Mouse (Mus musculus) cerebral cortex, adult 2 months (tissue): ENCODE measurements around the gene Fabp1.

ENCODE experiments used
- WGBS: fragments of 180-500 bp; shearing (Covaris S2); methylation state at CpG from one replicate; pipeline ENCODE4 v1.1.7; 2018; 5-methylcytosine and 5-hydroxymethylcytosine counted together

The Fabp1 gene

DNA sequence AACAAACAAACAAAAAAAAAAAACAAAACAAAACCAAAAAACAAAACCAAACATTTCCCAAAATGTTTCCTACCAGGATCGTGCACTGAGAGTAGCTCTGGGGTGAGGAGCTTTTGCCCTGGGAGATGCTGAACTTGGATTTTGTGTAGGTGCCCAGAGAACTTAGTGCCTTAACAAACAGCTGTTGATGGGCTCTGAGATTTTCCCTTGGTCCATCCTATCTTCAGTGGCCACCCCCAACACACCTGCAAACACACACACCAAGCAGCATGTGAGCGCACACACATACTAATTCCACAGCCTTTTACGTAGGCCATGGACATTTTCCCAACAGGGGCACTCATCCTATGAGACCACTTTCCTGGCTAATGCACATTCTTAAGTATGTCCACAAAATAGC lies 12.8 kb downstream of the Fabp1 start:
- WGBS, result over 99% methylated on average over 3 of the region's 3 CpGs

GRCm38 (mm10) chr6:71221501-71221900 lies 21.9 kb downstream of the Fabp1 start:
- 88% methylated on average over 4 of the region's 4 CpGs for WGBS

GRCm38 (mm10) chr6:71224184-71224943 lies 24.7 kb downstream of the Fabp1 start:
- whole genome bisulfite sequencing, result 73% methylated on average over 3 of the region's 3 CpGs

DNA sequence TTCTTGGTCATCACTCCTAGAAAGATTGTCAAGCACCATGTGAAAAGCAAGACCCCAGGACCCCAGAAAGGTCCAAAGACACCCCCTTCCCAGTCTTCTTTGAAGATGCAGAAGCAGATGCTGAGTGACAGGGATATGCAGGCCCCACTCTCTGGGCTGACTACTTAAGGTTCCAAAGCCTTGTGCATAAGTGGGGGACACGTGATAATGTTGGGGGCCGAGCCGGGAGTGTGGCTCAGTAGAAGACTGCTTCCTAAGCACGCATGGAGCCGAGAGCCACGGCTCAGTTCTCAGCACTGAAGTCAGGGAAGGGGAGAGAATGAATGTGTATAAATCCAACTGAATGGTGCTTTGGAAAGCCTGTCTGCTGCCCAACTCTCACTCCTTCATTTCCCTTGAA lies 26.9 kb downstream of the Fabp1 start:
- 63% methylated on average over 6 of the region's 6 CpGs for WGBS

GRCm38 (mm10) chr6:71227157-71227770 lies 27.6 kb downstream of the Fabp1 start:
- WGBS, result 34% methylated on average over 7 of the region's 7 CpGs

DNA sequence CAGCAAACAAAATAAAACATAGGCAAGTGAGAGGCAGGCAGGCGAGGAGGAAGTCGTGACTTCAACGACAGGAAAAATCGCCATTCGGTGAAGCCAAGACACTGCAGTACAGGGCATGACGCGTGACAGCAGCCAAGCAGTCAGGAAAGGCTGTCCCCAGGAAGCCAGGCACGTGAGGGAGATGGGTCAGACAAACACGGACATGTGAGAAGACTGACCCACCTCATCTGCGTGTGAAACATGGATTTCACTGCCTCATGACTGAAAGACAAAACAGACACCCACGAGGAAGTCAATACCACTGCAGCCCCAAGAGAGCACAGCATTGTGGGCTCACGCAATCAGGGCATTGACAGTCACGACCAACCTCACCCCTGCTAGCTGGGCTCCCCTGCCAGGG lies 35.5 kb downstream of the Fabp1 start:
- WGBS, result 91% methylated on average over 13 of the region's 13 CpGs

DNA sequence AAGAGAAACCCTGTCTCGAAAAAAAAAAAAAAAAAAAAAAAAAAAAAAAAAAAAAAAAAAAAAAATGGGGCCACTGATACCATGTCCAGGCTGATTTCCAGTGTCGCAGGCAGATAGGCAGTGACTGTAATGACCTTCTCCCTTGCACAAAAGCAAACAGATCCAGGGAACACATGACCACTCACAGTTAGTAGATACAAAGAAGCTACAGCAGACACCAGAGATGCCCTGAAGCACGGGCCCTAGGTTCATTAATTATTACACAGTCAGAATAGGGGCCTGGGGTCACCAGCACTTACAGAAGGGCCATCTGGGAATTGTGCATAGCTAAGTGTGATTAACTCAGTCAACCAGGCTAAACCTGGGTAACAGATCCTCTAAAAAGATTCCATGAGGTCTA lies 36.3 kb downstream of the Fabp1 start:
- WGBS, result 94% methylated on average over 3 of the region's 3 CpGs

DNA sequence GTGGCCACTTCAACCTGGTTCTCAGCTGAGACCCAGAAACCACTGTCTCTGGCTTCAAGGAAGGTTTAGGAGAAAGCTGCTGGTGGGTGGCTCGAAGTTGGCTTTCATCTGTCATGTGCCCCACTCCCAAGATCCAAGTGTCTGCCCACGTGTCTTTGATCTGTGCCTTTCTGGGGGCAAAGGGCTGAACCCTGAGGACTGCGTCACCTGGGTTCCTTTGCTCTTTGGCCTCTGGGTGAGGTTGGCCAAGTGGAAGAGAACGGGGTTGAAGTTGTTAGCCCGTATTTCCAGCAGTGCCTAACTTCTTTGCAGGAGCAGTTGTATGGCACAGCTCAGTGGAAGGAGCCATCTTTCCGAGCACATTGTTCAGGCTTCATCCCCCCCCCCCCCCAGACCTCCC lies 36.9 kb downstream of the Fabp1 start:
- 90% methylated on average over 6 of the region's 6 CpGs for whole genome bisulfite sequencing

- WGBS, result 93% methylated on average over 6 of the region's 6 CpGs
These were observed 37.4 kb downstream of the Fabp1 start for GRCm38 (mm10) chr6:71237031-71237431.

DNA sequence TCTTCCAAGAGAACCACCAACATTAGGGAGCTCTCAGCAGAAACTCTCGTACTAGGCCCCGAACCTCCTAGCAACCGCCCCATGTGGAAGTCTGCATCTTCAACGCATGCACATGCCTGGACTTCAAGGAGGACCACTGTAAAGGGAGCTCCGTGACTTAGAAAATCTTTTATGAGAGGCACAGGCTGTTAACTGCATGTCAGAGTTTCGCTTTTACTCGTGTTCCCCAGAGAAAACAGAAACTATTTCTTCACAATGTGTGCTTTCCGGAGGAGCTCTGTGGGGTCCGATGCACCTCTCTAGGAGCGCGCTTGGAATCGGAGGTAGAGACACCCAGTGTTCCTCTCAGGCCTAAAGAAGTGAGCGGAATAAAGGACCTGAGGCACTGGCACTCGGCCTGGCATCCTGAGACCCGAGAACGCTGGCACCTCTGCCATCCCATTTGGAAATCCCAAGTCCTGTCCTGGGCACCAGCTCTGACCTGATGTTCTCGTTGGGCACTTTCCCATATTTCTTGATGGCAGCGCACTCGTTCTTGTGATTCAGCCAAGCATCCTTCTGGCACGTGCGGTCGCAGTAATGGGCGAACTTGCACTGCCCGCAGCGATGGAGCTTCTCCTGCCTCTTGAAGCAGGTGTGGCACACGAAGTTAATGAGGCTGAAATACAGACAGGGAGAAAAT lies 39.6 kb downstream of the Fabp1 start:
- WGBS, result 84% methylated on average over 26 of the region's 26 CpGs

DNA sequence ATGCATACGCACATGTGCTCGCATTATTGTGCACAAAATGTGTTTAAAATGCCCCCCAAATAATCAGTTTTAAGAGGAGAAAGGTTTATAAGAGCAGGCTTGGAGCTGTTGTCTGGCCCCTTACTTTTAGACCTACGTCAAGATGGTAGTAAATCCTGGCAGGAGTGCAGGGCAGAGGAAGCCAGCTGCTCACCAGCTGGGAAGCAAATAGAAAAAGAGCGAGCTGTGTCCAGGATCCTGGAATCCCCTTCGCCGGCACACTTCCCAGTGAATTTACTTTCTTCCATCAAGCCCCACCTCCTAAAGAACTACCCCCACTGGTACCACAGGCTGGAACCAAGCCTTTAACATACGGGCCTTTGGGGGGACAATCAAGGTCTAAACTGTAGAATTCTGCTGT lies 41.2 kb downstream of the Fabp1 start:
- 86% methylated on average over 7 of the region's 7 CpGs for WGBS

DNA sequence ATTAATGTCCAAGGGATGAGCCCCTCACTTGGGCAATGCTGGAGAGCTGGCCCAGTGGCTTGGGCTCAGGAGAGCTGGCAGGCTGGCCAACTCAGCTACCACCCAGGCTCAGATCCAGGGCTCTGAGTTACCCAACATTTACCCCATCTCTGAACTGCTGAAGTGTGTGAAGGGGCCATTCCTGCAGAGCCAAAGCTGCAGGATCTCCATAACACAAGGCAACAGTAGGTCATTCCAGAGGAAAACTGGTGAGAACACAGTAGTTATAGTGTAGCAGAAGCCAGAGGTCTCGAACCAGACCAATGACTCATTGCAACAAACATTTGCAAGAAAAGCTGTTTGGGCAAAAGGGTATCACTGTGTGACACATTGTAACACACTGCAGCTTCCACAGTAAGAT lies 43.2 kb downstream of the Fabp1 start:
- 84% methylated on average over 1 of the region's 1 CpGs for WGBS

GRCm38 (mm10) chr6:71243258-71243657 lies 43.6 kb downstream of the Fabp1 start:
- 92% methylated on average over 3 of the region's 3 CpGs for WGBS

DNA sequence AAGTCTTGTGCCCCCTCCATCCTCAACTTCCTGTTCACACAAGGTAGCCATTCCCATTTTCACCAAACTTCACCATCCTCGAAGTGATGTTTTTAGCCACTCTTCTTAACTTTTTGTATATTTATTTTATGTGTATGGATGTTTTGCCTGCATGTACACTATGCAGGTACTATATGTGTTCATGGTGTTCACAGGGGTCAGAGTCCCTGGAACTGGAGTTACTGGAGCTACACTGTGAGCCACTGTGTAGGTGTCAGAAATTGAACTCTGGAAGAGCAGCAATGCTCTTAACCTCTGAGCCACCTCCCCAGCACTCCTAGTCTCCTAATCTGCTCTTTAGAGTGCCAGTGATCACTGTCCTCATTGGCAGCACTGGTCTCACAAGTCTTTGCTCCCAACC lies 48.8 kb downstream of the Fabp1 start:
- 88% methylated on average over 1 of the region's 1 CpGs for WGBS

- 85% methylated on average over 3 of the region's 3 CpGs for WGBS
These were observed 50.0 kb downstream of the Fabp1 start for GRCm38 (mm10) chr6:71249615-71250014.

GRCm38 (mm10) chr6:71250951-71251350 lies 51.3 kb downstream of the Fabp1 start:
- WGBS, result 84% methylated on average over 8 of the region's 8 CpGs

- WGBS, result 95% methylated on average over 6 of the region's 6 CpGs
These were observed 54.8 kb downstream of the Fabp1 start for GRCm38 (mm10) chr6:71254456-71254855.
